Mouse (Mus musculus) lung, adult 18-20 months (tissue): ENCODE data around the gene Nccrp1.
"Not testable (repeated sequence)": the region's sequence is repeated elsewhere in the genome, so short reads cannot be mapped to it uniquely, and the experiment has no call there.

Source experiments
- DNase-seq, 2 experiments: peaks; one replicate each; pipeline ENCODE4 v3.0.0; 2022; ENCODE audit warnings: mixed read lengths in 2 of 2

The Nccrp1 gene

GRCm38 (mm10) chr7:28568253-28568652 is 21.2 kb upstream of the Nccrp1 start:
- peak; percentile 65 to 76 for DNase-seq

- DNase-seq: no peak
Observed at GRCm38 (mm10) chr7:28567539-28567938, 20.5 kb upstream of the Nccrp1 start.

- DNase-seq: no peak
Observed at GRCm38 (mm10) chr7:28565407-28565806, 18.4 kb upstream of the Nccrp1 start.

GRCm38 (mm10) chr7:28562951-28563350 is 15.9 kb upstream of the Nccrp1 start:
- no peak for DNase-seq

GRCm38 (mm10) chr7:28562371-28562770 is 15.3 kb upstream of the Nccrp1 start:
- no peak for DNase-seq

GRCm38 (mm10) chr7:28561967-28562366 is 14.9 kb upstream of the Nccrp1 start:
- no peak for DNase-seq

GRCm38 (mm10) chr7:28560856-28561255 is 13.8 kb upstream of the Nccrp1 start:
- DNase-seq: no peak

GRCm38 (mm10) chr7:28558486-28558885 is 11.4 kb upstream of the Nccrp1 start:
- peak; percentile 71 to 78 for DNase-seq

- DNase-seq: no peak
Observed at GRCm38 (mm10) chr7:28557708-28558107, 10.7 kb upstream of the Nccrp1 start.

GRCm38 (mm10) chr7:28557069-28557468 is 10.0 kb upstream of the Nccrp1 start:
- DNase-seq: no peak

GRCm38 (mm10) chr7:28555939-28556535 is 9.0 kb upstream of the Nccrp1 start:
- no peak for DNase-seq

GRCm38 (mm10) chr7:28553076-28553475 is 6.0 kb upstream of the Nccrp1 start:
- no peak for DNase-seq

- DNase-seq: no peak
Observed at GRCm38 (mm10) chr7:28547628-28548027, 574 bp upstream of the Nccrp1 start.

- no peak for DNase-seq
Observed at GRCm38 (mm10) chr7:28546649-28547048, 405 bp downstream of the Nccrp1 start.

- DNase-seq: no peak
Observed at GRCm38 (mm10) chr7:28545891-28546210, 1.2 kb downstream of the Nccrp1 start.

GRCm38 (mm10) chr7:28545048-28545890 is 1.8 kb downstream of the Nccrp1 start:
- DNase-seq: no peak

- DNase-seq: no peak
Observed at GRCm38 (mm10) chr7:28544051-28544601, 2.9 kb downstream of the Nccrp1 start.

GRCm38 (mm10) chr7:28540526-28540925 is 6.5 kb downstream of the Nccrp1 start, which contains the start of gene Sycn:
Gene Sycn (plus strand): TSS chr7:28540885.
- DNase-seq: no peak

GRCm38 (mm10) chr7:28538886-28539285 is 8.2 kb downstream of the Nccrp1 start:
- not testable (repeated sequence) for DNase-seq

- no peak for DNase-seq
Observed at GRCm38 (mm10) chr7:28532005-28532404, 15.0 kb downstream of the Nccrp1 start.

GRCm38 (mm10) chr7:28527922-28528719 is 18.9 kb downstream of the Nccrp1 start:
- peak; percentile 80 to 85 for DNase-seq

GRCm38 (mm10) chr7:28522536-28522935 is 24.5 kb downstream of the Nccrp1 start, which contains the start of gene Ifnl3:
Gene Ifnl3 (plus strand): TSS chr7:28522836.
- DNase-seq: not testable (repeated sequence)

GRCm38 (mm10) chr7:28511441-28511840 is 35.6 kb downstream of the Nccrp1 start:
- DNase-seq: no peak
